In genomic region chr17:15499656-15500394, GRCm38 (mm10) we compare ENCODE assay signal across 7 mouse cellular contexts. TPM values are rescaled to one million over a fixed set of nuclear protein-coding genes. Genes with fewer than 3 reads are reported as not detected.
DNase-seq lines count a peak whose midpoint lies in the region; ATAC-seq lines count a peak whose summit lies in the region.

Gene Psmb1 (minus strand): TSS chr17:15499751.
Gene Tbp (plus strand): TSS chr17:15499888.

- H3K4me2 ChIP-seq in embryonic facial prominence, embryonic 11.5 days (ENCODE audit: low read depth, low read length), result peak within 1 kb of the TSS; percentile 68
- H3K4me2 ChIP-seq in midbrain, embryonic 13.5 days (replicated peaks), result peak within 1 kb of the TSS; percentile 96

- peak within 1 kb of the TSS; percentile 87 for H3K9ac ChIP-seq in embryonic facial prominence, embryonic 11.5 days (replicated peaks; ENCODE audit: low read length)
- peak within 1 kb of the TSS; percentile 89 for H3K9ac ChIP-seq in midbrain, embryonic 13.5 days (replicated peaks)

- H3K36me3 ChIP-seq in embryonic facial prominence, embryonic 11.5 days (replicated peaks; ENCODE audit: control insufficient read depth, insufficient read depth, low read depth, low read length), result peaks cover 5% of the 10 kb centered on the region
- peaks cover 40% of the 10 kb centered on the region for H3K36me3 ChIP-seq in limb, embryonic 10.5 days
- peaks cover 25% of the 10 kb centered on the region for H3K36me3 ChIP-seq in midbrain, embryonic 13.5 days

- no peaks in the 10 kb centered on the region for H3K9me3 ChIP-seq in embryonic facial prominence, embryonic 11.5 days (replicated peaks; ENCODE audit: control insufficient read depth, low read length)
- H3K9me3 ChIP-seq in limb, embryonic 10.5 days (replicated peaks), result no peaks in the 10 kb centered on the region
- H3K9me3 ChIP-seq in midbrain, embryonic 13.5 days, result no peaks in the 10 kb centered on the region

- under 1% methylated on average over 62 of the region's 63 CpGs for WGBS in embryonic facial prominence, embryonic 11.5 days
- WGBS in limb, embryonic 10.5 days, result under 1% methylated on average over 63 of the region's 63 CpGs
- under 1% methylated on average over 63 of the region's 63 CpGs for WGBS in midbrain, embryonic 13.5 days

- ATAC-seq in embryonic facial prominence, embryonic 11.5 days (replicated peaks; ENCODE audit: insufficient number of reproducible peaks, low FRiP score, low TSS enrichment, low read depth), result peak; percentile 92
- ATAC-seq in granulocyte monocyte progenitor cell, adult 5-6 weeks (replicated peaks; ENCODE audit: poor library complexity, severe bottlenecking), result peak; percentile 87
- ATAC-seq in midbrain, embryonic 13.5 days, result peak; percentile 94

- peak within 1 kb of the TSS; percentile 95 for H3K4me3 ChIP-seq in embryonic facial prominence, embryonic 11.5 days (ENCODE audit: low read depth, low read length)
- H3K4me3 ChIP-seq in limb, embryonic 10.5 days, result peak within 1 kb of the TSS; percentile 96
- H3K4me3 ChIP-seq in midbrain, embryonic 13.5 days (replicated peaks), result peak within 1 kb of the TSS; percentile 96

- peak; percentile 99 for DNase-seq in adrenal gland, postnatal 14 days
- DNase-seq in embryonic facial prominence, embryonic 11.5 days (ENCODE audit: low spot score), result peak; percentile 100
- DNase-seq in kidney, adult 11 months, result peak; percentile 99
- DNase-seq in limb, embryonic 10.5 days (ENCODE audit: low spot score), result peak; percentile 99
- peak; percentile 93 for DNase-seq in spleen, adult 12 weeks (ENCODE audit: low spot score)

- H3K4me1 ChIP-seq in embryonic facial prominence, embryonic 11.5 days (ENCODE audit: control insufficient read depth, insufficient read depth, low read length), result no peaks in the 10 kb centered on the region
- peaks cover 31% of the 10 kb centered on the region for H3K4me1 ChIP-seq in limb, embryonic 10.5 days
- peaks cover 46% of the 10 kb centered on the region for H3K4me1 ChIP-seq in midbrain, embryonic 13.5 days (replicated peaks)

- H3K27ac ChIP-seq in embryonic facial prominence, embryonic 11.5 days (replicated peaks; ENCODE audit: low read depth, low read length), result no peak within 1 kb of the TSS
- H3K27ac ChIP-seq in limb, embryonic 10.5 days, result peak within 1 kb of the TSS; percentile 92
- H3K27ac ChIP-seq in midbrain, embryonic 13.5 days, result peak within 1 kb of the TSS; percentile 95

- no peaks in the 10 kb centered on the region for H3K27me3 ChIP-seq in embryonic facial prominence, embryonic 11.5 days (ENCODE audit: control insufficient read depth, insufficient read depth, low read length)
- H3K27me3 ChIP-seq in limb, embryonic 10.5 days (ENCODE audit: low read depth, poor library complexity, severe bottlenecking), result no peaks in the 10 kb centered on the region
- H3K27me3 ChIP-seq in midbrain, embryonic 13.5 days, result no peaks in the 10 kb centered on the region

RNA-seq across cellular contexts. Expression of gene Psmb1, which starts in this region (rescaled TPM):
- 159 and 160 TPM in 2 replicates for total RNA-seq in adrenal gland, postnatal 14 days (2021)
- 283 and 286 TPM in 2 replicates for polyA plus RNA-seq in embryonic facial prominence, embryonic 11.5 days (2014; fragmentation: Nextera tagmentation; extraction: Ambion mirVana)
- 154 and 160 TPM in 2 replicates for total RNA-seq in granulocyte monocyte progenitor cell, adult 5-6 weeks (2014; fragmentation: Nextera tagmentation)
- total RNA-seq in granulocyte monocyte progenitor cell, adult 5-6 weeks (2017), result 200 and 213 TPM in 2 replicates
- 286 and 310 TPM in 2 replicates for polyA plus RNA-seq in limb, embryonic 10.5 days (2016; fragmentation: Nextera tagmentation; extraction: Ambion mirVana)
- polyA plus RNA-seq in midbrain, embryonic 13.5 days (2015; fragmentation: Nextera tagmentation; extraction: Ambion mirVana), result 265 and 267 TPM in 2 replicates

RNA-seq across cellular contexts. Expression of gene Tbp, which starts in this region (rescaled TPM):
- total RNA-seq in adrenal gland, postnatal 14 days (2021), result 25.9 and 33.1 TPM in 2 replicates
- 64.0 and 68.1 TPM in 2 replicates for polyA plus RNA-seq in embryonic facial prominence, embryonic 11.5 days (2014; fragmentation: Nextera tagmentation; extraction: Ambion mirVana)
- 46.1 and 57.1 TPM in 2 replicates for total RNA-seq in granulocyte monocyte progenitor cell, adult 5-6 weeks (2014; fragmentation: Nextera tagmentation)
- total RNA-seq in granulocyte monocyte progenitor cell, adult 5-6 weeks (2017), result 70.6 and 70.8 TPM in 2 replicates
- 66.7 and 67.0 TPM in 2 replicates for polyA plus RNA-seq in limb, embryonic 10.5 days (2016; fragmentation: Nextera tagmentation; extraction: Ambion mirVana)
- 70.6 and 74.9 TPM in 2 replicates for polyA plus RNA-seq in midbrain, embryonic 13.5 days (2015; fragmentation: Nextera tagmentation; extraction: Ambion mirVana)
